Mouse (Mus musculus) embryonic facial prominence, embryonic 14.5 days (tissue): ENCODE measurements at regions not wholly inside any gene's neighbourhood (a gene's known extent, or its start where the extent isn't known, plus 50 kb on each side); places are given as distances from the start of the nearest gene placed in this dataset.
"Not testable (repeated sequence)": the region's sequence is repeated elsewhere in the genome, so short reads cannot be mapped to it uniquely, and the experiment has no call there.

Experiments used
- ATAC-seq: fragments of 200-750 bp; cut with Nextera tagmentation; 2 replicates; pipeline ENCODE4 v1.8.0; 2017; ENCODE audit warnings: low read depth, moderate number of reproducible peaks, moderate TSS enrichment
- DNase-seq: peaks from one replicate; pipeline ENCODE4 v3.0.0-alpha.2; 2015; ENCODE audit warnings: low spot score
- H3K27ac ChIP-seq: fragments of 300-500 bp; sonication (generic); replicated peaks from 2 replicates; pipeline ENCODE4 v1.5.1; 2014; ENCODE audit warnings: low read depth, mild to moderate bottlenecking, low read length, moderate library complexity
- H3K27me3 ChIP-seq: fragments of 300-500 bp; sonication (generic); replicated peaks from 2 replicates; pipeline ENCODE4 v1.6.1; 2014; ENCODE audit warnings: low read length; ENCODE audit not compliant: control insufficient read depth, insufficient read depth
- H3K36me3 ChIP-seq: fragments of 300-500 bp; sonication (generic); 2 replicates; pipeline ENCODE4 v1.6.1; 2014; ENCODE audit warnings: low read length, mixed read lengths; ENCODE audit not compliant: control insufficient read depth, insufficient read depth
- H3K4me1 ChIP-seq: fragments of 300-500 bp; sonication (generic); 2 replicates; pipeline ENCODE4 v1.6.1; 2014; ENCODE audit warnings: antibody characterized with exemption, low read length; ENCODE audit not compliant: control insufficient read depth, insufficient read depth
- H3K4me2 ChIP-seq: fragments of 300-500 bp; sonication (generic); 2 replicates; pipeline ENCODE4 v1.6.1; 2014; ENCODE audit warnings: low read depth, mild to moderate bottlenecking, low read length, moderate library complexity, mixed read lengths
- H3K4me3 ChIP-seq: fragments of 300-500 bp; sonication (generic); 2 replicates; pipeline ENCODE4 v1.5.1; 2014; ENCODE audit warnings: low read depth, mild to moderate bottlenecking, low read length
- H3K9ac ChIP-seq: fragments of 300-500 bp; sonication (generic); 2 replicates; pipeline ENCODE4 v1.6.1; 2014; ENCODE audit warnings: low read depth, mild to moderate bottlenecking, low read length, moderate library complexity, mixed read lengths
- H3K9me3 ChIP-seq: fragments of 300-500 bp; sonication (generic); 2 replicates; pipeline ENCODE4 v1.6.1; 2016; ENCODE audit warnings: low read length; ENCODE audit not compliant: control insufficient read depth
- WGBS: fragments of 180-500 bp; shearing (Covaris S2); extraction: QIAGEN DNeasy Blood & Tissue Kit; methylation state at CpG from one replicate; pipeline ENCODE4 v1.1.7; 2014; 5-methylcytosine and 5-hydroxymethylcytosine counted together

DNA sequence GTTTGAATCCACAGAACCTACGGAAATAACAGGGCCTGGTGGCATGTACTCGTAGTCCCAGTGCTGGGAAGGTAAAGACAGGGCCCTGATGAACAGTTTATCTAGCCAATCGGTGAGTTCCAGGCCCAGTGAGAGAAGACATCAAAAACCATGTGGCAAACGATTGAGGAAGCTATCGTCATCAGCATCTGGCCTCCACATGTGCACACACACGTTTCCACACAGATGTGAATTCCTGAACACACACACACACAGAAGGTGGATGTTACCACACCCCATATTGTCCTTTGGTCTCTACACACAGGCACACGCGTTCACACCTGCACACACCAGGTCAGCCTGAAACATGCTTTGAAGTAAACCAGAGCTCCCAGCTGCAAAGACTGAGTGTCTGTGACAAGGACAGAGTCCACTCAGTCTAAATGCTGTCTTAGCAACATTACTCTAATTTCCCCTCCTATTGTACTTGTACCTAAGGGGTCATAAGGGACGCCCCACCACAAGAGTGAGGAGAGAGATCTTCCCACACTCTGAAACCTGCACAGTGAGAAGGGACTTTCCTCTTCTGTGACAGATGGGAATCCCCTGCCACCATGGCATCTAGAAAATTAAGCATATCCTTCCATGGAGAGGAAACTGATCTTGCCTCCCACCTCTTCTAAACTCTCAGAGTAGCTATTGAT lies 159.1 kb upstream of the Tbl1xr1 start:
- no peak for DNase-seq
- ATAC-seq: no peak
- 68% methylated on average over 9 of the region's 9 CpGs for WGBS
- Histone ChIP-seq H3K27me3 (no peaks in the 10 kb centered on the region), H3K27ac (no peak overlapping the region), H3K9ac (no peak overlapping the region), H3K4me1 (no peaks in the 10 kb centered on the region), H3K4me3 (no peak overlapping the region), H3K4me2 (no peak overlapping the region), H3K36me3 (no peaks in the 10 kb centered on the region), H3K9me3 (no peaks in the 10 kb centered on the region)

DNA sequence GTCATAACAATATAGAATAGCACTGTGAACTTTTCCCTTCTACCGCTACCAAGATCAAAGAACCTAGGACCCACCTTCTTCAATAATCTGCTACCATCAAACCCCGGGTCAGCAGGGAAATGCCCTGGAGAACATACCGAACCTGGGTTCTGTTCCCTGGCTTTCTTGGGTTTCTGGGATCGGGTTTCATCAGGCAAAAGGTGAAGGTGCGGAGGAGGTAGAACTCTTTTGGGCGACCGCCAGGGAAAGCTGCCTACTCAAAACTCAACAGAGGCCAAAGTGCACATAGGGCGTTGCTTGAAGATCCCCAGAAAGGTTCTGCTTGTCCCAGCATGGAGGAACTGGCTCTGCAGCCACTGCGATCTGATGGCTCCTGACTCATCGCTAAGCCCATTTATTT lies 158.0 kb upstream of the Tbl1xr1 start:
- Histone ChIP-seq H3K9ac (no peak overlapping the region), H3K36me3 (no peaks in the 10 kb centered on the region), H3K9me3 (no peaks in the 10 kb centered on the region), H3K4me3 (no peak overlapping the region), H3K4me2 (no peak overlapping the region), H3K27ac (no peak overlapping the region), H3K27me3 (no peaks in the 10 kb centered on the region), H3K4me1 (no peaks in the 10 kb centered on the region)
- ATAC-seq (no peak), DNase-seq (no peak)
- 83% methylated on average over 10 of the region's 10 CpGs for WGBS

DNA sequence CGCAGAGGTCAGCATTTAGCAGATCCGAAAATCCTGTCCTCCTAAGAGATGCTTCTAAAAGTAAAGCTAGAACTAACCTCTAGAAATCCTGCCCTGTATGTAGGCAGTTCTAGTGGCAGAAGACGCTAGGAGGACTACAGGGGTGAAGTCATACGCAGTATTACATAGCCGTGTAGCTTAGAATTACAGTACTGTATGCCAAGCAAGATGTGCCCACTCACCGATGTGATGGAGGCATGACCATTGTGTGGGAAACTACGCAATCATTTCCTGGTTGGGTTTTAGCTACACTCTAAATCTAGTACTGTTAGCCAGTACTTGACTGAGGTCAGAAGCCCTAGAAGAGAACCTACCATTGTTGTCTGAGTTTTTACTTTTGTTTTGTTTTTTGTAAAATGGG lies 156.5 kb upstream of the Tbl1xr1 start:
- 97% methylated on average over 7 of the region's 7 CpGs for WGBS
- Histone ChIP-seq H3K4me3 (no peak overlapping the region), H3K4me1 (no peaks in the 10 kb centered on the region), H3K36me3 (no peaks in the 10 kb centered on the region), H3K27me3 (no peaks in the 10 kb centered on the region), H3K27ac (no peak overlapping the region), H3K4me2 (no peak overlapping the region), H3K9ac (no peak overlapping the region), H3K9me3 (no peaks in the 10 kb centered on the region)
- DNase-seq: no peak
- ATAC-seq: no peak

DNA sequence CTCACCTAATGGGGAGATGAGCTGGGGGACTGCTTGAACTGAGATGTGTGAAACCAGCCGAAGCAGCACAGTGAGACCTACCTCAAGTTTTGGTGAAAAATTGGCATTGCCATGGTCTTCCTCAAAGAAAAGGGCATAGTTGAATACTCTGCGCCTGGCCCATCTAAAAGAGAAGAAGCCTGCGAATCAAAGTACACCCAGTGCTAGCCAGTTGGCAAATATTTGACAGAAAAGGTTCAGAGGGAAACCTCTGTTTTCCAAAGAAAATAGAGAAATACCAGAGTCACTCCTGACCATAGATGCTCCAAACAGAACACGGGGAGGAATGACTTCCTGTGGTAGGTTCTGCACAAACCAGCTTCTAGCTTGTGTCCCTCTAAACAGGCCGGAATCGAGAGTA lies 144.5 kb upstream of the Tbl1xr1 start:
- Histone ChIP-seq H3K9ac (no peak overlapping the region), H3K4me3 (no peak overlapping the region), H3K36me3 (no peaks in the 10 kb centered on the region), H3K27ac (no peak overlapping the region), H3K9me3 (no peaks in the 10 kb centered on the region), H3K27me3 (no peaks in the 10 kb centered on the region), H3K4me1 (peaks cover 22% of the 10 kb centered on the region), H3K4me2 (no peak overlapping the region)
- WGBS: 91% methylated on average over 6 of the region's 6 CpGs
- ATAC-seq (no peak), DNase-seq (no peak)

DNA sequence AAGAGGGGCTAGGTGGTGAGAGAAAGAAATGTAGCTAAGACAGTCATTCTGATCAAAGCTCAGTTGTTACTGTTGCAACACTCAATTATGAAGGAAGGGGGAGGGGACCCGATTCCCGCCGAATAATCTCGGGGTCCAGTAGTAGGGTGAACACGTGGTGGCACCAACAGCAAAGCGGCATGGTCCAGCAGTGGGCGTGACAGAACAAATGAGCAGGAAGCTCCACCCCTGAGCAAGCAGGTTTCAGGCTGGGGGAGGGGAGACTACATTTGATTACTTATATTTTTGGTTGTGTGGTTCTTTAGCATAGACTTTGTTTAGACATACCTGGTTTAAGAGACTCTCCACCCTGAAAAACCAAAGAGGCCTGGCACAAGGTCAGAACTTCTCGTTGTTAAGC lies 143.8 kb upstream of the Tbl1xr1 start:
- not testable (repeated sequence) for H3K27ac ChIP-seq, H3K9ac ChIP-seq, H3K36me3 ChIP-seq, ATAC-seq, H3K9me3 ChIP-seq, DNase-seq, H3K27me3 ChIP-seq, H3K4me2 ChIP-seq, H3K4me3 ChIP-seq
- H3K4me1 ChIP-seq: peaks cover 29% of the 10 kb centered on the region
- 87% methylated on average over 8 of the region's 8 CpGs for WGBS

- Histone ChIP-seq H3K9ac (no peak overlapping the region), H3K36me3 (no peaks in the 10 kb centered on the region), H3K4me1 (peaks cover 37% of the 10 kb centered on the region), H3K4me2 (peak overlapping the region; percentile 62), H3K4me3 (peak overlapping the region; percentile 34; the same call in 1 of the 2 replicates), H3K27ac (peak overlapping the region; percentile 89), H3K9me3 (no peaks in the 10 kb centered on the region), H3K27me3 (no peaks in the 10 kb centered on the region)
- ATAC-seq (no peak), DNase-seq (peak; percentile 66)
- WGBS: 15% methylated on average over 4 of the region's 5 CpGs
Observed at GRCm38 (mm10) chr3:21934731-21935271, 141.7 kb upstream of the Tbl1xr1 start.

GRCm38 (mm10) chr3:21935571-21936261 lies 140.7 kb upstream of the Tbl1xr1 start:
- WGBS: under 1% methylated on average over 24 of the region's 24 CpGs
- no peaks in the 10 kb centered on the region for H3K9me3 ChIP-seq
- H3K36me3 ChIP-seq: no peaks in the 10 kb centered on the region
- H3K4me2 ChIP-seq: peak overlapping the region; percentile 62
- H3K4me1 ChIP-seq: peaks cover 37% of the 10 kb centered on the region
- DNase-seq: peak; percentile 99
- peak; percentile 96 for ATAC-seq
- H3K27me3 ChIP-seq: no peaks in the 10 kb centered on the region
- peak overlapping the region; percentile 47; the same call in 1 of the 2 replicates for H3K9ac ChIP-seq
- peak overlapping the region; percentile 89 for H3K27ac ChIP-seq
- H3K4me3 ChIP-seq: peak overlapping the region; percentile 34

DNA sequence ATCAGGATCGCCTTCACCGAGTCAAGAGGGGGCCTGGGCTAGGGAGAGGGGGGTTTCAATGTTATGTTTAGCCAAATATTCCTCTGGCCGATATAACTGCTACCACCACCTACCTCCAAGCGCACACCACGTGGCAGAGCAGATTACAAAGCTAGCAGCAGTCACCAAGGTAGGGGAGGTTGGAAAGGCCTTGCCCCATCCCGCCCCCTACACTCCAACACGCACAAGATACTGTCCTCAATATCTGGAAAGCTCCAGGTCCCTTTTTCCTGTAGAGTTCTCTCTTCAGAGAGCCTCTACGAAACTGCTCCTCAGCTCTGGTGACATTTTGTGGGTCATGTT lies 140.2 kb upstream of the Tbl1xr1 start:
- ATAC-seq (no peak), DNase-seq (no peak)
- Histone ChIP-seq H3K4me1 (peaks cover 37% of the 10 kb centered on the region), H3K4me3 (peak overlapping the region; percentile 34), H3K36me3 (no peaks in the 10 kb centered on the region), H3K9ac (peak overlapping the region; percentile 47; the same call in 1 of the 2 replicates), H3K27ac (peak overlapping the region; percentile 89; the same call in 1 of the 2 replicates), H3K27me3 (no peaks in the 10 kb centered on the region), H3K4me2 (peak overlapping the region; percentile 62), H3K9me3 (no peaks in the 10 kb centered on the region)
- WGBS: 3% methylated on average over 8 of the region's 8 CpGs
